Comparison of ENCODE assay signal across 8 mouse cellular contexts in genomic region chr19:3388629-3389057, GRCm38 (mm10). TPM values are rescaled to one million over a fixed set of nuclear protein-coding genes. Genes with fewer than 3 reads are reported as not detected.
DNase-seq lines count a peak whose midpoint lies in the region; ATAC-seq and TF ChIP-seq lines count a peak whose summit lies in the region.

Gene Tesmin, plus strand, starts transcription at chr19:3388857.

- peak; percentile 90 for ATAC-seq in hindbrain, embryonic 12.5 days (ENCODE audit: low FRiP score)
- peak; percentile 89 for ATAC-seq in lung, postnatal 0 days

- no peak for TF ChIP-seq EP300 in lung, postnatal 0 days (IDR thresholded peaks at IDR 0.05)

- peak within 1 kb of the TSS; percentile 46 for H3K4me3 ChIP-seq in hindbrain, embryonic 12.5 days
- H3K4me3 ChIP-seq in lung, postnatal 0 days (ENCODE audit: low read depth, low read length): peak within 1 kb of the TSS; percentile 35

- peak; percentile 96 for DNase-seq in R1 (ENCODE audit: low read depth, low spot score)
- DNase-seq in cerebellum, postnatal 25 days: peak; percentile 48 to 74
- DNase-seq in frontal cortex, postnatal 14 days (ENCODE audit: low spot score in 2 of 2): peak; percentile 77 to 88
- peak; percentile 84 to 91 for DNase-seq in layer of hippocampus, postnatal 14 days (ENCODE audit: low spot score in 2 of 2)
- peak; percentile 94 for DNase-seq in lung, postnatal 0 days (ENCODE audit: low spot score)
- peak; percentile 90 for DNase-seq in ovary, postnatal 14 days (ENCODE audit: low spot score)
- DNase-seq in thymus, postnatal 10 days (ENCODE audit: low spot score in 2 of 2): peak; percentile 78 to 80

- TF ChIP-seq CTCF in lung, postnatal 0 days (IDR thresholded peaks at IDR 0.05): peak; percentile 68

- H3K27ac ChIP-seq in hindbrain, embryonic 12.5 days: no peak within 1 kb of the TSS
- peak within 1 kb of the TSS; percentile 28; the same call in 1 of the 2 replicates for H3K27ac ChIP-seq in lung, postnatal 0 days (ENCODE audit: low read length)

- peaks cover 17% of the 10 kb centered on the region for H3K27me3 ChIP-seq in hindbrain, embryonic 12.5 days
- no peaks in the 10 kb centered on the region for H3K27me3 ChIP-seq in lung, postnatal 0 days (replicated peaks; ENCODE audit: insufficient read depth, low read length)

- WGBS in hindbrain, embryonic 12.5 days: 1% methylated on average over 31 of the region's 33 CpGs
- 4% methylated on average over 33 of the region's 33 CpGs for WGBS in lung, postnatal 0 days

- no peaks in the 10 kb centered on the region for H3K36me3 ChIP-seq in hindbrain, embryonic 12.5 days
- peaks cover 9% of the 10 kb centered on the region; the same call in 1 of the 2 replicates for H3K36me3 ChIP-seq in lung, postnatal 0 days (ENCODE audit: insufficient read depth, low read length)

- H3K9ac ChIP-seq in hindbrain, embryonic 12.5 days: peak within 1 kb of the TSS; percentile 59; the same call in 1 of the 2 replicates
- no peak within 1 kb of the TSS for H3K9ac ChIP-seq in lung, postnatal 0 days (replicated peaks; ENCODE audit: low read depth)

- peak within 1 kb of the TSS; percentile 86 for H3K4me2 ChIP-seq in hindbrain, embryonic 12.5 days (replicated peaks)
- H3K4me2 ChIP-seq in lung, postnatal 0 days (replicated peaks; ENCODE audit: low read depth, low read length): peak within 1 kb of the TSS; percentile 80

- peaks cover 8% of the 10 kb centered on the region for H3K4me1 ChIP-seq in hindbrain, embryonic 12.5 days
- no peaks in the 10 kb centered on the region for H3K4me1 ChIP-seq in lung, postnatal 0 days (ENCODE audit: insufficient read depth, low read depth, low read length)

- no peaks in the 10 kb centered on the region; the same call in none of the 2 replicates for H3K9me3 ChIP-seq in hindbrain, embryonic 12.5 days (replicated peaks)
- H3K9me3 ChIP-seq in lung, postnatal 0 days (ENCODE audit: low read length): no peaks in the 10 kb centered on the region

RNA-seq across cellular contexts. Expression of gene Tesmin, which starts in this region (rescaled TPM):
- 0.48 and 0.71 TPM in 2 replicates for polyA plus RNA-seq in hindbrain, embryonic 12.5 days (2016; fragmentation: Nextera tagmentation; extraction: Ambion mirVana)
- total RNA-seq in layer of hippocampus, postnatal 14 days (2021): under 1 TPM; 0.25 to 0.52 TPM
- polyA plus RNA-seq in lung, postnatal 0 days (2015; fragmentation: Nextera tagmentation; extraction: Ambion mirVana): 0.52 and 0.68 TPM in 2 replicates

Comparison
In these comparisons a context has a peak if more than half of its experiments do, and no peak if none do; other contexts are left out.
1. Peak in ATAC-seq, H3K4me3 ChIP-seq, H3K9ac ChIP-seq and H3K4me2 ChIP-seq in hindbrain, embryonic 12.5 days; RNA of the gene not detected or under 1 TPM.
2. Peak in DNase-seq in layer of hippocampus, postnatal 14 days; RNA of the gene not detected or under 1 TPM.
3. Peak in DNase-seq, ATAC-seq, H3K4me3 ChIP-seq, H3K27ac ChIP-seq and H3K4me2 ChIP-seq in lung, postnatal 0 days; RNA of the gene not detected or under 1 TPM.